Mouse (Mus musculus) frontal cortex, postnatal 36 days (tissue): Measurements from ENCODE around the gene Cenpn.
A peak's percentile ranks its signal among the peaks of the same experiment; 100 is the strongest.

Source experiments
- DNase-seq, 2 experiments: peaks; one replicate each; pipeline ENCODE4 v3.0.0; 2022; ENCODE audit warnings: low spot score in 2 of 2

Gene Cenpn

DNA sequence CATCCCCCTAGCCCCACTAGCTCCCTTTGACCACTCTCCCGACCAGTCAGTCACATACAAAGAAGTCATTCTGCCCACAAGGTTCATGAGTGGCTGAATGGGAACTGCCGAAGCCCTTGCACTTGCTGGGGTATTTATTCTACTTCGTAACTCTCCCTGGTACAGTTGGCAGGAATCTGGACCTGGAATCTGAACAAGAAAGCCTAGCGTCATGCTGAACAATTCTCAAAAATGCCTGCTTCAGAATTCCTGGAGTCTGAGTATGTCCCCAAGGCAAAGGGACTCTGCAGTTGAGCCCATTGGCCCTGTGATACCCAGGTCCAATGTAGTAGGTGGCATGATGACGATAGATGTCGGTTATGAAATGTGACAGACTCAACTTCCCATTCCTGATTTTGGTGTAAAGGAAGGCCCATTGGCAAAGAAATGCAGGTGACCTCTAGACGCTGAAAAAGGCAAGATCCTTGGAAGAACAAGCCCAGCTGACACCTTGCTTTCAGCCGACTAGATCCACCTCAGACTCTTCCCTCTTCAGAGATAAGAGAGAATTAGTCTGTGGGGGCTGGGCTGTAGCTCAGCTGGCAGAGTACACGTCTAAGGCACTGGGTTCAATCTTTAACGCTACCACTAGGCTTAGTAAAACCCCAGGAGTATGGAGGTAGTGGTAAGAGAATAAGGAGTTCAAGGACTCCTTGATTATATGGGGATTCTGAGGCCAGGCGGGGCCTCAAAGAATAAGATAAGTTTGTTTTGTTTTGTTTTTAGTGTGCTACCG is 20.9 kb downstream of the Cenpn start:
- no peak for DNase-seq

DNA sequence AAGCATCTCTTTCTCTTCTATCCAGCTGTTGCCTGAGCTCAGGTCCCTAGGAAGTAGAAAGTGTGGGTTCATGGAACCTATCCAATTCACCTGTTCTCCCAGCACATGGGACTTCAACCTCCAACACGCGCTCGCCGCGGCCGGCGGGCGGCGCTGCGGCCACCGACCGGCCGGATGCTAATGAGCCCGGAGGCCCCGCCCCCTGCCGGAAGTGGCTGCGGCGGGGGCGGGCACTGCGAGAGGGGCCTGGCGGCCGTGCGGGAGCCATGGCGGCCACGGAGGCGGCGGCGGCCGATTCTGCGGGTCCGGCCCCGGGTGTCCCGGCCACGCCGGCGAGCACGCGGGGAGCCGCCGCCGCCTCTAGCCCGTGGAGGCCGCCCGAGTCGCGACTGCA is 21.6 kb downstream of the Cenpn start, which contains the start of gene Atmin:
Gene Atmin (plus strand): TSS at position 233 of the 394 bp plus-strand sequence.
- peak; percentile 67 to 80 for DNase-seq

DNA sequence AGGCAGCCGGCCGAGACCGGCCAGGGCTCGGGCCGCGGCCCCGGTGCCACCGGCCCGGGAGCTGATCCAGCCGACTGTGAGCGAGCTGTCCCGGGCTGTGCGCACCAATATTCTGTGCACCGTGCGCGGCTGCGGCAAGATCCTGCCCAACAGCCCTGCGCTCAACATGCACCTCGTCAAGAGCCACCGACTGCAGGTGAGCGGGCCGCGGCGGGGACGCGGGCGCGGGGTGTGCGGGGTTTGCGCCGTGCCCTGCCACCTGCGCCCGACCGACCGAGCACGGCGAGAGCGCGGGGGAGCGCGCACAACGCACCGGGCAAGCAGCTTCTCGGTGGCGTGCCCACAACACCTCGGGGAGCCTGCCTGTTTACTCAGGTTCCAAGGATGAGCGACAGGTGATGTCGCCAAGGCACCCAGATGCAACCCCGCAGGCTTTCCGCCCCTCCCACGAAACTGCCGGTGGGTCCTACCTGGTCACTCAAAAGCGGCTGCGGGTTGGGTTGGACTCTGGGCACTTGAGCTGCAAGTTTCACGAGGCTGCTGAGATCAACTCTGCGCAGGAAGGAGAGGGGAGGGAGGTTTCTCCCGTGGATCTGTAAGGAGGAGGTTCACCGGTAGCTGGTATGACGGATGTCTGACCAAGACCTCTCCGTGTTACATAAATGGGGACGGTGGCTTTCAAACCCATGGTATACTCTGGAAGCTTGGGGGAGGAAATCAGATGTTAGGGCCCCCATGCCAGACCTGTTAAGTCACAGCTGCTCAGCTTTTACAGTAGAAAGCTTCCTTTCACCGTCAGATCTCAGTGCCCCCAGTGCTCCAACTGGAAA is 22.2 kb downstream of the Cenpn start:
- peak; percentile 58 to 64 for DNase-seq

DNA sequence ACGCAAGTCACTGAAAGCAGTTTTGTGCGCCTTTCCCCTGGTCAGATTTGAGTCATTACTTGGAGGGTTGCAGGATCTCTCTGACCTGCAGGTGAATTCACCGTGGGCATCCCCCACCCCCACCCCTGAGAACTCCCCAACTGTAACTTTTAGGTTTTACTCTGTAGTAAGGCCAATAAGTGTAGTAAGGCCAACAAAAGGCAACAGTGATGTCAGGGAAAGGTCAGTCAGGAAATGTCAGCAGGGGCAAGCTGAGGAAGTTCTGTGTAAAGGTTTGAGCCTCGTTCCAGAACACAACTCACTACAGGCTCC is 22.8 kb downstream of the Cenpn start:
- DNase-seq: no peak

DNA sequence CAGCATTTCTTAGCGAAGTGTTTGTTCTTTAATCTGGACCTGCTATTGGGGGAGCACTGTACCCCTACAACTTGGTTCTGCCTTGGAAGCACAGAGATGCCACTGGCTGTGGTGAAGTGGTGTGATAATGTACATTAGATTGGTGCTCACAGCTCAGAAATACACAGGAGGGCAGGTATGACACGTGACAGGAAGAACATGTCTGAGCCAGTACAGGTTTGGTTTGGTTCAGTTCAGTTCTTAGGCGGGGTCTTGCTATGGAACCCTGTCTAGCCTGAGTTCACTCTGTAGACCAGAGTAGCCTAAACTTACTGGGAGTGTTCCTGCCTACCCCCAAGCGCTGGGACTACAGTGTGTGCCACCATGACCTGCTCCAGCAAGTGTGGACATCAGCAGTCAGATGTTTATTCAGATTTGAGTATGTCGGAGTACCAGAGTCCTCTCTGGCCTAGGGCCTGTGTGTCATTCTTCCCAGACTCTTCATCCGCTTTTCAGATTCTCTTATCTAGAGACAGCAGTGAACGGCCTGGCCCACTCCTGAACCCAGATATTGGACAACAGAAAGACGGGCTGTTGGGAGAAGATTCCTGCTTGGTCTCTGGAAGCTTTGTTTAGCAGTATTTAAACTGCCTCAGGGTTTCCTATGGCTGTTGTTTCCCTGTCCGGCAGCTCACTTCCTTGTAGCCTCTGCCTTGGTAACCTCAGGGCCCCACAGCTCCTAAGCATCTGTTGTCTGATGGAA is 23.8 kb downstream of the Cenpn start:
- no peak for DNase-seq

DNA sequence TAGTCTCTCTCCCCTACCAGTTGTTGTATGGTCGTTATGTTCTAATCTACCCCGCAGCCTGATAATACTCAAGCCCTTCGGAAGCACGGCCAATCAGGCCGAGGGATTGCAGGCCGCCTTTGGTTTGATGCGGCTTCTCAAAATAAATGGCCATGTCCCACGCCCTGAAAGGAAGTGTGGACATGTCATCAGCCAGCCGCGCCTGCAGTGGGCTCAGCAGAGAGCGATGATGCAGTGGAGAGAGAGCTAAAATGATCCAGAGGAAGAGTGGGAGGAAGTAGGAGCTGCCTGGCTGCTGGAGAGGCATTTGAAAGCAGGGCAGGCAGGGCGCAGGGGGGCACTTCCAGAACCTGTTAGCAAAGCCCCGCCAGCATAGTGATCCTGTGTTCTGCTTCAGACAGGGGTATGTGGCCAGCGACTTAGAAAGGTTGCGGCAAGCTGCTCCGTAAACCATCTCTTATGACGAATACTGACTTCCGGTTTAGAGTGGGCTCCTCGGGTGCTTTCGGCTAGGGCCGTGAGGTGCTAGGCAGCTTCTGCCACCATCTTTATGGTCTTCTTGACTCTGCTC is 24.8 kb downstream of the Cenpn start:
- DNase-seq: peak; percentile 63 to 69

DNA sequence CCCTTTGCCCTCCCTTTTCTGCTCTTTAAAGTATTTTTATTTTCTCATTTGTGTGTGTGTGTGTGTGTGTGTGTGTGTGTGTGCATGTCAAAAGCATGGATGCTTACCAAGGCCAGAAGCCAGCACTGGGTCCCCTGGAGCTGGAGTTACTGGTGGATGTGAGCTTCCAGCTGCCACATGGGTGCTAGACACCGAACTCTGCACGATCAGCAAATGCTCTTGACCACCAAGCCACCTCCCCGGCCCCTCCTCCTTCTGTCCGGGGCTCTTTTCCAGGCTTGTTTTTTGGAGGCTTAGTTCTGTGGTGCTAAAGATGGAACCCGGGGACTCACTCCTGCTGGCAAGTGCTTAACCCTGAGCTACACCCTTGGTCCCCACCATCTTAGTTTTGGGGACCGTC is 25.3 kb downstream of the Cenpn start:
- DNase-seq: no peak

DNA sequence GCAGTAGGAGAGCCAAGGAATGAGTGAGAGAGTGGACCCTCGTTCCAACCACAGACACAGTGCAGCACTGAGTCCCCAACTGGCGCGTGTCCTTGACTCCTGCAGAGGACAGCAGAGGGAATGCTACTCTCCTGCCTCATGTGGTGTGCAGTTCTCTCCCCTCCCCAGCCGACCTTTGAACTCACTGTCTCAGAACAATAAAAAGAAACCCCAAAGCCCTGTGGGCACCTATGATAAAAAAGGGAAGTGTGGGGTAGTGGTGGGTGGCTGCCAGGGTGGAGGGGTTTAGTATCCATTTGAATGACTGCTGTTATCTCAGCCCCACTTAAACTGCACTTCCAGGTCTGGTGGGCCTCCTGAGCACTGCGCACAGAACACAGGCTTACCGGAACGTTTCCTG is 26.1 kb downstream of the Cenpn start:
- no peak for DNase-seq

DNA sequence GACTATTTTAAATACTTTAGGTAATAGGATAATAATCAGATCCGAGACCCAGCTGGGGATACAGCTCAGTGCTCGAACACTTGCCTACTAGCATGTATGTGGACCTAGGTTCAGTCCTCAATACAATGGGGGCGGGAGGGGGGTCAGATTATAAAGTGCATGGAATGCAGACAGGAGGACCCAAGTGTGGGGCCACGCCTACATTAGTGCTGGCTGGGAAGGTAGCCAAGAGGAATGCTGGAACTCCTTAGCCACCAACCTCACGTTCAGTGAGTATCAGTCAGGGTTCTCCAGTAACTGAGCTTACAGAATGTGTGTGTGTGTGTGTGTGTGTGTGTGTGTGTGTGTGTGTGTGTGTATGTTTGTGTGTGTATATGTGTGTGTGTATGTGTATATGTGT is 29.8 kb downstream of the Cenpn start:
- no peak for DNase-seq

DNA sequence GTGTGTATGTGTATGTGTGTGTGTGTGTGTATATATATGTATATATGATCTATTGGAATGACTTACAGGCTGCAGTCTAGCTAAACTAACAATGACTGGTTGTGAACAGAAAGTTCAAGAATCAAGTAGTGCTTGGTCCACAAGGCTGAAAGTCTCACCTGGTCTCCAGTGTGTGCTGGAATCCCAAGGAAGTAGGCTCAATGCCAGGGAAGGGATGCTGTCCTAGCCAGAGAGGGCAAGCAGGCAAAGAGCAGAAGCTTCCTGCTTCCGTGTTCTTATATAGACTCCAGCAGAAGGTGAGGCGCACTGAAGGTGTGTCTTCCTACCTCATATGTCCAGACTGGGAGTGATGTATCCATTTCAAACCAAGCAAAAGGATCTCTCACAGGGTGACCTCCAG is 30.2 kb downstream of the Cenpn start:
- no peak for DNase-seq

DNA sequence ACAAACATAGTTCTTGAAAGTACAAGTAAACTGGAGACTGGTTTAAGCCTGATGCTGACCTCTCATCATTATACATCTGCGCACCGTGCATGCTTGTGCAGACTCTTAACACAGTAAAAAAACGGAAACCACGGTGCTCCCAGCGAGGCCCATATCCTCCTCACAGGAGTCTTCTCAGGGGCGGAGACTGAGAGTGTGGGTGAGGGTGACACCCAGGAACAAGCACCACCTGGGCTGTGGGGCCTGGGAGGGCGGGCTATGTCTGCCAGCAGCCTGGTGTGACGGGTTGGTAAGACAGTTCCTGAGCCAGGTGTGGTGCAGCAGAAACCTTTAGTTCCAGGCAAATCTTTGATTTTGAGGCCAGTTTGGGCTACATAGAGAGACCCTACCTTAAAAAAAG is 30.9 kb downstream of the Cenpn start:
- no peak for DNase-seq

DNA sequence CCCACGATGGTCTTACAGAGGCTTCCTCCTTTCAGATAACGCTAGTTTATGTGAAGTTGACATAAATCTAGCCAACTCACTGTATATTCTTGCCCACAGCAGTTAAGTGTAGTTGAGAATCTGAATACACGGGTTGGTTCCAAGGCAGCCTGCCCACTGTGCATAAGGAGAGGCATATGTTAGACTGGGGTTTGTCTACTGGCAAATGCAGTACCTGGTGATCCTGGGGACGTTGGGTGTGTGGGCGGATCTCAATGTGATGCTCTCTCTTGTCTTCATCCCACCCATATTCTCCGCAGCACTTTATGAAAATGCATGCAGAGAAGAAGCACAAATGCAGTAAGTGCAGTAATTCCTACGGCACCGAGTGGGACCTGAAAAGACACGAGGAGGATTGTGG is 32.9 kb downstream of the Cenpn start:
- DNase-seq: peak; percentile 80 to 92

DNA sequence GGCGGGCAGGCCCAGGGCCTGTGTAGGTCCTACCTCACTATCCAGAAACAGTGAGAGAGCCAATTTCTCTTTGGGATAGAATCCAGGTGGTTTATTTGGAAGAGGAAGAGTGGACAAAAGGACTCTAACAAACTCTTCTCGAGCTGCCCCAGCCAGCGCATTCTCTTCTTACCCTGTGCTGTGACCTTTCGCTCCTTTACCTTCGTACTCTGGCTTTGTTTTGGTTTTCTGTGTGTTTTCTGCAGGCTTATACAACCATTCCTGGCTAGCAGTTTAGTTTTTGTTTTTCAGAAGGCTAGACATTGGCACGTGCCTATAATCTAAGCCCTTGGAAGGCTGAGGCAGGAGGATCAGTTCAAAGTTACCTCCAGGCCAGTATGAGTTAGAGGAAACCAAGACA is 48.0 kb downstream of the Cenpn start:
- no peak for DNase-seq

DNA sequence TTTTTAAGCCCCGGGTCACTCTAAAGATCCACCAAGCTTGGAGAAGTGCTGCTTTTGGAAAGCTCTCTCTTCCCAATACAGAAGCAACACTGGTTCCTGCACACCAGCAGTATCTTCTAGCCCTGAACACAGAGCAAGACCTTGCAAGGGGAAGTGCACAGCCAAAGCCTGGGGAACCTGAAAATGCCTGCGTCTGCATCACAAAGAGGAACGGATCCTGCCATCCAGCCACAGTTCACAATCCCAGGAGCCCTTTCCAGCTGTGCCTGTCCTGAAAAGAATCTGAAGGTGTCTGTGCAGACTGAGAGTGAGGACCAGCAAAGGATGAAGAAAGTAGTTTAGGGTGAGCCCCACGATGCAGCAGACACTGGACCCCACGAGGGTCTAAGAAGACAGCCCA is 53.5 kb downstream of the Cenpn start:
- no peak for DNase-seq

DNA sequence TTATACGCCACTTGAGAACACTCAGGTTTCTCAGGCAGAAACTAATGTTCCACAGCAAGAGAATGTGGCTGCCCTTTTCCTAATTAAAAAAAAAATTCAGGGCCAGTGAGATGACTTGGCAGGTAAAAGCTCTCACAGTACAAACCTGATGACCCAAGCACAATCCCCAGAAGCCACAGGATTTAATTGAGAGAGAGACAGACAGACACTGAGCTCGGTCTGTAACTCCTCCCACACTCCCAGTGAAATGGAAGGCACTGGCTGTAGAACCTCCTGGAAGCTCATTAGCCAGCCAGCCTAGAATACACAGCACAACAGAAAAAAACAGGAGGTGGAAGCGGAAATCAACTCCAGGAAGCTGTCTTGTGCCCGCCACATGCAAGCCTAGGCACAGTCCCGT is 54.1 kb downstream of the Cenpn start:
- DNase-seq: no peak

DNA sequence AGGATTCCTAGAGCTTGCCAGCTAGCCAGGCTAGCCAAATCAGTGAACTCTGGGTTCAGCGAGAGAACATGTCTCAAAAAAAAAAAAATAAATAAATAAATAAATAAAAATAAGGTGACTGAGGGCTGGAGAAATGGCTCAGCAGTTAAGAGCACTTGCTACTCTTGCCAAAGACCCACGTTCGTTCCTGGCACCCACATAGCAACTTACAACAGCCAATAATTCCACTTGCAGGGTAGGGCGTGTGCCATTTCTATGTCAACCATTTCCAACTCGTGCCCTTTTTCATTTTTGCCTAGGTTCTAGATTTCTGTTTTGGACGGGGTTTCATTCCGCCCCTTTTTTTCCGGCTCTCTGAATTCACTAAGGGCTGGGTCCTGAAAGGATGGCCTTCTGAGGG is 56.5 kb downstream of the Cenpn start:
- no peak for DNase-seq

DNA sequence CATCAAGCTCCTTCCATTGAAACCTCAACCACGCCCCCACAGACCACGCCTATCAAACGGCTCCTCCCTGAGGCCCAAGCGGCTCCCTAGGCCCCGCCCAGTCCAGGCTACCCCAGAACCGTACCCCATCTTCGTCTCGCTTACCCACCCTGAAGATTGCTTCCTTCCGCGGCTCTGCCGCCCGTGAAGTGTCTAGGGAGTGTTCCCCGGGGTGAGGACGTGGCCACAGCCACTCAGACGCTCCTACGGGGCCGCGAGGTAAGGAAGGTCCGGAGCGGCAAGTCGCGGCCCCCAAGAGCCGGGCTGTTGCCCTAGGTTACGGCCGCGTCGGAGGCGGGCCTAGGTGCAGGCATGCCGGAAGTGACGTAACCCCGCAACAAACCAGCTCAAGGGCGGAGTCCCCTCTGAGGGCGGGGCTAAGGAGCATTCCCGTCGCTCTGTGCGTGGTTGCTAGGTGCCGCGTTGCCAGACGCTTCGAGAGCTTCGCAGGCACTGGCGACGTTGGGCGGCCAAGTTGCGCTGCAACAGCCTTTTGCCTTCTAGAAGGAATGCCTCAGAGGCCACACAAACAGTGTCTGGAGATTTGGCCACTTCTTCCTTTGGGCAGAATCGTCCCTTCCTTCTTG is 57.2 kb downstream of the Cenpn start, which contains the start of gene 1700030J22Rik:
Gene 1700030J22Rik (minus strand): TSS at position 329 of the 626 bp plus-strand sequence.
- DNase-seq: peak; percentile 98 to 99

DNA sequence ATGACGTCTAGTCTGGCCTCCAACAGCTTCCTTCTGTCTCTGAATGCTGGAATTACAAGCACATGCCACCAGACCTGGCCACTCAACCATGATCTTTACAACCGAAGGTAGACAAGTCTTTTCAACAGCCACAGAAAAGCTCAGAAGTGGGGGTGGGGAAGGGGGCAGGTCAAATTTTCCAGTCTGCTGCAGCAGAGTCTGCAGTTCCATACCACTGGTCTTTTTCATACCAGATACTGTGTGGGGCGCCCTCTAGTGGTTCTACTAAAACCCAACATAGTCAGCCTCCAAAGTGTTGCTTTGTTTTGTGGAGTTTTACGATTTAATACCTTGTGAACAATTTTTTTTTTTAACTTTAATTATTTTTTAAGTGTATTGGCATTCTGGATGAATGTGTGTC is 58.6 kb downstream of the Cenpn start:
- peak; percentile 31 to 67 for DNase-seq

DNA sequence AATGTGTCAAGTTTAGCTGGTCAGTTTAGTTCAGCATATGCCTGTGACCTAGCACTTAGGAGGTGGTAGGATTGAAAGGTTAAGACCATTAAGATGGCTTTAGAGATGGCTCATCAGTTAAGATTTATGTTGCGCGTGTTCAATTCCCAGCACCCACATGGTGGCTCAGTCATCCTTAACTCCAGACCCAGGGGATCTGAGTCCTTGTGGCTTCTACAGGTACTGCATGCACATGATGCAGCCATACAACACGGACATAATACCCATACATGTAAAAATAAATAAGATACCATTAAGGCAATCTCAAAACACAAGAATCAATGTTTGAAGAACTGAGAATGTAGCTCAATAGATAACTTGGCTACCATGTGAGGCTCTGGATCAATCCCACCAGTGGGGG is 68.3 kb downstream of the Cenpn start:
- DNase-seq: no peak
